Mouse (Mus musculus) small intestine, adult 2 months (tissue): ENCODE data around the gene Wfdc16.

Experiments
- CTCF ChIP-seq: fragments of 200-500 bp; IDR thresholded peaks from 2 replicates; pipeline ENCODE4 v1.5.1; 2012; ENCODE audit warnings: low read depth, mild to moderate bottlenecking, control low read depth, inconsistent platforms, low read length, moderate library complexity, mixed read lengths; ENCODE audit not compliant: insufficient replicate concordance, insufficient read length; ENCODE audit errors: extremely low read depth
- POLR2A ChIP-seq: fragments of 200-500 bp; IDR thresholded peaks from 2 replicates; pipeline ENCODE4 v1.6.1; 2012; ENCODE audit warnings: low read depth, mild to moderate bottlenecking, control low read depth, inconsistent platforms, low read length, moderate library complexity

GRCm38 (mm10) chr2:164603482-164603881 lies 35.1 kb downstream of the Wfdc16 start:
- TF ChIP-seq CTCF (no peak), POLR2A (no peak)
